Mouse (Mus musculus): ENCODE data around the gene Lrrc36.

DNA sequence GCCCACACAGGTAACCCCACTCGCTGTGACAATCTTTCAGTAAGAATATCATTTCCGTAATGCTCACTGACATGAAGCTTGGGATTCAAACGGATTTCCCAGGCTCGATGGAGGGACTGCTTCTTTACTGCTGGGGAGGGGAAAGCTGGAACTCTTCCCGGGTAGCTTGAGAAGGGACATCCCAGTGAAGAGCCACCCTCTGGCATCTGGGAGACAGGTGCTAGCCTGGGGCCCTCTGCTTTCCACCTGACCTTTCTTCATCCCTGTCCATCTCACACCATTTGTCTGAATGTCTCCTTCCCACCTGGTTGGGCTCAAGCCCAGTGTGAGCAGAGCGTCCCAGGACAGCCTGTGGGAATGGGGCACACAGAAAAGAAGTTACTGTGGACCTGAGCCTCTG is 52.9 kb downstream of the Lrrc36 start:
- TF ChIP-seq POLR2A (IDR thresholded peaks at IDR 0.05; ENCODE audit: borderline replicate concordance, control insufficient read depth, low read depth, low read length) (no peak), CTCF (IDR thresholded peaks at IDR 0.05; ENCODE audit: control insufficient read depth, insufficient read depth, low read length) (no peak)

Measured in bone marrow, adult 2 months (tissue).